Mouse (Mus musculus) forebrain, embryonic 11.5 days (tissue): Measurements from ENCODE around the gene Trip4. TPM values are rescaled to one million over a fixed set of nuclear protein-coding genes. Genes with fewer than 3 reads are reported as not detected.

Experiments used
- ATAC-seq: fragments of 200-750 bp; cut with Nextera tagmentation; replicated peaks from 2 replicates; pipeline ENCODE4 v1.8.0; 2017; ENCODE audit warnings: moderate TSS enrichment; ENCODE audit not compliant: low FRiP score
- DNase-seq: peaks from one replicate; pipeline ENCODE4 v3.0.0-alpha.2; 2017; ENCODE audit warnings: low spot score
- H3K27ac ChIP-seq: fragments of 300-500 bp; sonication (generic); 2 replicates; pipeline ENCODE4 v1.5.1; 2014; ENCODE audit warnings: low read depth, low read length
- H3K27me3 ChIP-seq: fragments of 300-500 bp; sonication (generic); 2 replicates; pipeline ENCODE4 v1.6.1; 2014; ENCODE audit warnings: mild to moderate bottlenecking, low read length, mixed read lengths; ENCODE audit not compliant: control insufficient read depth, insufficient read depth
- H3K36me3 ChIP-seq: fragments of 300-500 bp; sonication (generic); 2 replicates; pipeline ENCODE4 v1.6.1; 2014; ENCODE audit warnings: mild to moderate bottlenecking, low read length, moderate library complexity, mixed read lengths; ENCODE audit not compliant: control insufficient read depth, insufficient read depth
- H3K4me1 ChIP-seq: fragments of 300-500 bp; sonication (generic); replicated peaks from 2 replicates; pipeline ENCODE4 v1.6.1; 2014; ENCODE audit warnings: low read length, mixed read lengths; ENCODE audit not compliant: control insufficient read depth, insufficient read depth
- H3K4me2 ChIP-seq: fragments of 300-500 bp; sonication (generic); 2 replicates; pipeline ENCODE4 v1.6.1; 2014; ENCODE audit warnings: low read depth, mild to moderate bottlenecking, low read length, moderate library complexity, mixed read lengths; ENCODE audit not compliant: severe bottlenecking
- H3K4me3 ChIP-seq: fragments of 300-500 bp; sonication (generic); 2 replicates; pipeline ENCODE4 v1.5.1; 2014; ENCODE audit warnings: low read depth, low read length
- H3K9ac ChIP-seq: fragments of 300-500 bp; sonication (generic); 2 replicates; pipeline ENCODE4 v1.6.1; 2014; ENCODE audit warnings: low read length
- H3K9me3 ChIP-seq: fragments of 300-500 bp; sonication (generic); 2 replicates; pipeline ENCODE4 v1.6.1; 2016; ENCODE audit warnings: low read length, mixed read lengths; ENCODE audit not compliant: control insufficient read depth
- WGBS: fragments of 180-500 bp; shearing (Covaris S2); extraction: QIAGEN DNeasy Blood & Tissue Kit; methylation state at CpG from one replicate; pipeline ENCODE4 v1.1.7; 2014; 5-methylcytosine and 5-hydroxymethylcytosine counted together
- polyA plus RNA-seq: library from polyadenylated mRNA; unstranded; fragments of >200 nt; fragmentation: Nextera tagmentation; extraction: Ambion mirVana; gene quantifications from 2 replicates; pipeline ENCODE4 v1.2.1, GENCODE M21; 2014

Trip4 gene
- polyA plus RNA-seq, 1 experiment from 2014 or later, result 38.9 TPM

- WGBS, result 69% methylated on average over 5 of the region's 5 CpGs
- ATAC-seq, result no peak
- no peak overlapping the region for H3K9ac ChIP-seq
Observed at GRCm38 (mm10) chr9:65807251-65807650, 101.3 kb downstream of the Trip4 start.

GRCm38 (mm10) chr9:65799770-65800169, 108.8 kb downstream of the Trip4 start:
- Histone ChIP-seq H3K9me3 (no peaks in the 10 kb centered on the region), H3K4me3 (no peak overlapping the region), H3K36me3 (no peaks in the 10 kb centered on the region; the same call in 1 of the 2 replicates), H3K9ac (no peak overlapping the region), H3K27me3 (no peaks in the 10 kb centered on the region), H3K4me2 (no peak overlapping the region), H3K27ac (no peak overlapping the region), H3K4me1 (no peaks in the 10 kb centered on the region; the same call in 1 of the 2 replicates)
- ATAC-seq, result no peak
- WGBS, result 87% methylated on average over 4 of the region's 4 CpGs
- no peak for DNase-seq

More at GRCm38 (mm10) chr9:65807251-65807650, 101.3 kb downstream of the Trip4 start:
- no peak overlapping the region for H3K27ac ChIP-seq
- no peak overlapping the region for H3K4me2 ChIP-seq
- no peaks in the 10 kb centered on the region for H3K9me3 ChIP-seq
- H3K4me1 ChIP-seq, result no peaks in the 10 kb centered on the region; the same call in 1 of the 2 replicates
- no peaks in the 10 kb centered on the region for H3K27me3 ChIP-seq
- DNase-seq, result no peak
- no peak overlapping the region for H3K4me3 ChIP-seq
- H3K36me3 ChIP-seq, result no peaks in the 10 kb centered on the region

- ATAC-seq (no peak), DNase-seq (no peak)
- H3K4me3 ChIP-seq, result no peak overlapping the region
- no peak overlapping the region for H3K27ac ChIP-seq
- H3K36me3 ChIP-seq, result no peaks in the 10 kb centered on the region; the same call in 1 of the 2 replicates
- 91% methylated on average over 2 of the region's 2 CpGs for WGBS
- no peaks in the 10 kb centered on the region for H3K27me3 ChIP-seq
- H3K9ac ChIP-seq, result no peak overlapping the region
- no peaks in the 10 kb centered on the region for H3K9me3 ChIP-seq
- H3K4me1 ChIP-seq, result no peaks in the 10 kb centered on the region
- H3K4me2 ChIP-seq, result no peak overlapping the region
Observed at GRCm38 (mm10) chr9:65795651-65796050, 112.9 kb downstream of the Trip4 start.

- no peak for DNase-seq
- Histone ChIP-seq H3K27ac (no peak overlapping the region), H3K9me3 (no peaks in the 10 kb centered on the region), H3K9ac (no peak overlapping the region), H3K4me2 (no peak overlapping the region), H3K4me3 (no peak overlapping the region), H3K4me1 (no peaks in the 10 kb centered on the region), H3K36me3 (no peaks in the 10 kb centered on the region; the same call in 1 of the 2 replicates), H3K27me3 (no peaks in the 10 kb centered on the region)
- no peak for ATAC-seq
- WGBS, result 55% methylated on average over 7 of the region's 7 CpGs
Observed at GRCm38 (mm10) chr9:65794313-65794712, 114.3 kb downstream of the Trip4 start.

GRCm38 (mm10) chr9:65793506-65793905, 115.1 kb downstream of the Trip4 start:
- WGBS, result 91% methylated on average over 3 of the region's 3 CpGs
- no peak overlapping the region for H3K4me3 ChIP-seq
- no peaks in the 10 kb centered on the region for H3K4me1 ChIP-seq
- H3K27me3 ChIP-seq, result no peaks in the 10 kb centered on the region
- H3K4me2 ChIP-seq, result no peak overlapping the region
- ATAC-seq (no peak), DNase-seq (no peak)
- H3K9me3 ChIP-seq, result no peaks in the 10 kb centered on the region
- no peak overlapping the region for H3K27ac ChIP-seq
- no peaks in the 10 kb centered on the region; the same call in 1 of the 2 replicates for H3K36me3 ChIP-seq
- H3K9ac ChIP-seq, result no peak overlapping the region

- no peaks in the 10 kb centered on the region; the same call in 1 of the 2 replicates for H3K36me3 ChIP-seq
- ATAC-seq (no peak), DNase-seq (no peak)
- WGBS, result 84% methylated on average over 3 of the region's 3 CpGs
- no peaks in the 10 kb centered on the region for H3K27me3 ChIP-seq
- no peak overlapping the region for H3K4me3 ChIP-seq
- no peak overlapping the region for H3K27ac ChIP-seq
- no peak overlapping the region for H3K4me2 ChIP-seq
- H3K4me1 ChIP-seq, result no peaks in the 10 kb centered on the region
- H3K9ac ChIP-seq, result no peak overlapping the region
- no peaks in the 10 kb centered on the region for H3K9me3 ChIP-seq
Observed at GRCm38 (mm10) chr9:65793086-65793485, 115.5 kb downstream of the Trip4 start.

- ATAC-seq, result no peak
Observed at GRCm38 (mm10) chr9:65791846-65792245, 116.7 kb downstream of the Trip4 start.

GRCm38 (mm10) chr9:65791106-65791505, 117.5 kb downstream of the Trip4 start:
- no peak overlapping the region for H3K4me3 ChIP-seq
- H3K4me1 ChIP-seq, result peaks cover 3% of the 10 kb centered on the region; the same call in 1 of the 2 replicates
- no peaks in the 10 kb centered on the region; the same call in 1 of the 2 replicates for H3K36me3 ChIP-seq
- ATAC-seq (no peak), DNase-seq (no peak)
- no peak overlapping the region for H3K9ac ChIP-seq
- no peak overlapping the region for H3K27ac ChIP-seq
- H3K27me3 ChIP-seq, result no peaks in the 10 kb centered on the region
- no peaks in the 10 kb centered on the region for H3K9me3 ChIP-seq
- WGBS, result 97% methylated on average over 4 of the region's 4 CpGs
- no peak overlapping the region for H3K4me2 ChIP-seq

More at GRCm38 (mm10) chr9:65791846-65792245, 116.7 kb downstream of the Trip4 start:
- no peaks in the 10 kb centered on the region for H3K27me3 ChIP-seq
- H3K4me2 ChIP-seq, result no peak overlapping the region
- no peak overlapping the region for H3K4me3 ChIP-seq
- H3K36me3 ChIP-seq, result no peaks in the 10 kb centered on the region; the same call in 1 of the 2 replicates
- no peak overlapping the region for H3K9ac ChIP-seq
- H3K4me1 ChIP-seq, result peaks cover 3% of the 10 kb centered on the region; the same call in 1 of the 2 replicates
- no peak overlapping the region for H3K27ac ChIP-seq
- DNase-seq, result no peak
- no peaks in the 10 kb centered on the region for H3K9me3 ChIP-seq

- no peak for DNase-seq
- H3K4me1 ChIP-seq, result peaks cover 3% of the 10 kb centered on the region; the same call in 1 of the 2 replicates
- no peak overlapping the region for H3K9ac ChIP-seq
- no peak overlapping the region for H3K4me3 ChIP-seq
- no peaks in the 10 kb centered on the region for H3K9me3 ChIP-seq
- H3K36me3 ChIP-seq, result no peaks in the 10 kb centered on the region
- no peaks in the 10 kb centered on the region for H3K27me3 ChIP-seq
- WGBS, result 98% methylated on average over 3 of the region's 3 CpGs
- no peak for ATAC-seq
- H3K27ac ChIP-seq, result no peak overlapping the region
- no peak overlapping the region for H3K4me2 ChIP-seq
Observed at GRCm38 (mm10) chr9:65789788-65790187, 118.8 kb downstream of the Trip4 start.
